Mouse (Mus musculus): ENCODE data around the gene Stbd1.

Stbd1 gene

GRCm38 (mm10) chr5:92602691-92603690 lies at the start of gene Stbd1:
TSS of gene Stbd1 (plus strand) at chr5:92603041.
- peak; percentile 36 to 61 for DNase-seq (ENCODE audit: low spot score in 2 of 2)

DNA sequence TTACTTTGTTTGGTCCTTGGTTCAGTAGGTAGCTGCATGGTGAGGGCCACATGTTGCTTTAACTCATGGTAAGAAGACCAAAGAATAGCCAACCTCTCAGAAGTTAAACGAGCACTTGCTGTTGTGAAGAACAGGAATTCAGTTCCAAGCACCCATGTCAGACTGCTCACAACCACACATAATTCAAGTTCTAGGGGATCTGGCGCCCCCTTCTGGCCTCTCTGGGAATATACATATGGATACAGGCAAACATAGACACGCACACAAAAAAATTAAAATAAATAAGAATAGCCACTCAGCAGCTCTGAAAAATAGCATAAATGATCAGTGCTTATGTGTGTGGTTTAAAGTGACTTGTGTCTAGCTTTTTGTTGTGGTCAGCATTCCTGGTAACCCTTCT lies 48.9 kb upstream of the Stbd1 start:
- no peak for DNase-seq (ENCODE audit: low spot score in 2 of 2)

DNA sequence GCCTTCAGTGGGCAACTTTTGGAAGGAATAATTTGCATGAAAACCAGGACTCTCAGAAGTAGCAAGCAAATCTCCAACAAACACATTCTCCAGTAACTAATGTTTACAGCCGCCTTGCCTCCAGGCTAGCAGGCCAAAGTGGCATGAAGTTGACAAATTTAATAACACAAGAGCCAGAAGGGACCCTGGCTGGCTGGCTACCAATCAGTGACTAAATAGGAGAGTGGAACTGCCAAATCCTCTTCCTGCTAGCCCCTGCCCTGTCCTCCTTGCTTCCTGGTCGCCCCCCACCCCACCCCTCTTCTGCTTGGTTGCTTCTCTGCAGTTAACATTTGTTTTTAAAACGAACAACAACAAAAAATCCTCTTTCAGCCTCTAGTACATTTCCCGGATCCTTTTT lies 48.4 kb upstream of the Stbd1 start:
- DNase-seq (ENCODE audit: low spot score in 2 of 2): no peak

GRCm38 (mm10) chr5:92554891-92555511 lies 47.8 kb upstream of the Stbd1 start, which contains the start of gene Fam47e:
TSS of gene Fam47e (plus strand) at chr5:92555069.
- peak; percentile 48 to 53 for DNase-seq (ENCODE audit: low spot score in 2 of 2)

GRCm38 (mm10) chr5:92555905-92556304 lies 46.9 kb upstream of the Stbd1 start:
- no peak for DNase-seq (ENCODE audit: low spot score in 2 of 2)

- DNase-seq (ENCODE audit: low spot score in 2 of 2): no peak
Observed at GRCm38 (mm10) chr5:92557508-92557907, 45.3 kb upstream of the Stbd1 start.

GRCm38 (mm10) chr5:92560201-92560600 lies 42.6 kb upstream of the Stbd1 start:
- no peak for DNase-seq (ENCODE audit: low spot score in 2 of 2)

DNA sequence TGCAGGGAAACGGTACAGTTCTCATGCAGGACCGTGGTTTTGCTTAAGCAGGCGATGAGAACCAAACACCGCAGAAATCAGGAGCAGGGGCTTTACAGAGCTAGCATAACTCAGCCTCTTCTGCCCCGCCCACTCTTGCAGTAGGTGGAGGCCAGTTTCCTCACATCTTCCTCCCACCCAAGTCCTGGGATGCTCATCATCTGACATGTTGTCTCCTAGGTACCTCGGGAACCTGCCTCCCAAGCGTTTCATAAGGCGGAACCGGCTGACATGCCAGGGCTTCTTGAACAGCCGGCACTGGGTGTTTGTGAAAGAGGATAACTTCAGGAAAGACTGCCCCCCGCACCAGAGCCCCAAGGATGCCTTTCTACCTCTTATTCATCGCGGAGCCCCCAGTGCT lies 40.8 kb upstream of the Stbd1 start:
- no peak for DNase-seq (ENCODE audit: low spot score in 2 of 2)

DNA sequence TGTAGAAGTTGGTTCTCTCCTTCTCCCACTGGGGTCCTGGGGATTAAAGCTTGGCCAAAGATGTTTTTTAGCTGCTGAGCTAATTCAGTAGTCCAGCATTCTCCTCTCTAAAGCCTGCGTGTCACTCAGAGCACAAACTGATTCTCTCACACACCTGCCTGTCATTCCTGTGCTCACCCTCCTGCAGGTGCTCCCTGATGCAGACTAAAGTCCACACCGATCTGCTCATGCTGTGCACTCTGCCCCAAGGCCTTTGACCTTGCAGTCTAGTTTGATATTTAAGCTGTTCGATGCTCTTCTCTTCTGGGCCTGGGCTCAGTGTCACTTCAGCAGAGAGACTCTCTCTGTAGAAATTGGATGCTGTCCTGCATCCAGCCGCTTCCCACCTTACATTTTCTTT lies 31.6 kb upstream of the Stbd1 start:
- no peak for DNase-seq (ENCODE audit: low spot score in 2 of 2)

DNA sequence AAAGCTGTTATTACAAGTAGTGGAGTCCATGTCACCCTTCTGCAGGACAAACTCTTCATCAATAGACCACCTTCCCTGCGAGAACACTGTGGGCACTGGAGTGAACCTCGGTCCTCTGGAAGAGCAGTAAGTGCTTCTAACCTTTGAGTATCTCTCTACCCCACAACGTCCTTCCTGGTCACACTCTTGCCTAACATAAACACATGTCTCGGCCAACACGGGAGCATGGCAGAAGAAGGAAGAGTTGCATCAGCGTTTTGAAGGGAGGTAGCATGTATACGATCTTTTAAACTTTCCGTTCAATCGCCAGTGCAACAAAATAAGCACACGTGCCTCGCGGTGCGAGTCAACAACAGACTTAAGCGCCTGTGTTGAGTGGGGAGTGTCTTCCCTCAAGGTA lies 23.3 kb upstream of the Stbd1 start:
- no peak for DNase-seq (ENCODE audit: low spot score in 2 of 2)

DNA sequence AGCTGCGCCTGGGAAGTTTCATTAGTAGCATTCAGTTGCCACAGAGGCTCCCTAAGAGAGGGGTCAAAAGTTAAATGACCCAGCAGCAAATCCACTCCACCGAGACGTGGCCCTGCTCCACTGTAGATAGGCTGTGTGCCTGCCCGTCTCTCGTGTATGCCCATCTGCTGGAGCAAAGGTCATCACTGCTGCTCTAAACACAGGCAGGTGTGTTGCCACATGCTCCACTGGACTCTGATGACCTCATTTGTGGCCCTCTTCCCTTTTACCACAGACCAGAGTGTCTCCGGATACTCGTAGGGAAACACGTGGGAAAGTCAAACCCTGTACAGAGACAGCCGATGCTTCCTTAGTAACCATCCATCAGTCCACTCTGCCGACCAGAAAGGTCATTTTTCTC lies 16.9 kb upstream of the Stbd1 start:
- DNase-seq (ENCODE audit: low spot score in 2 of 2): no peak

- DNase-seq (ENCODE audit: low spot score in 2 of 2): no peak
Observed at GRCm38 (mm10) chr5:92595026-92595425, 7.8 kb upstream of the Stbd1 start.

- no peak for DNase-seq (ENCODE audit: low spot score in 2 of 2)
Observed at GRCm38 (mm10) chr5:92596865-92597264, 6.0 kb upstream of the Stbd1 start.

DNA sequence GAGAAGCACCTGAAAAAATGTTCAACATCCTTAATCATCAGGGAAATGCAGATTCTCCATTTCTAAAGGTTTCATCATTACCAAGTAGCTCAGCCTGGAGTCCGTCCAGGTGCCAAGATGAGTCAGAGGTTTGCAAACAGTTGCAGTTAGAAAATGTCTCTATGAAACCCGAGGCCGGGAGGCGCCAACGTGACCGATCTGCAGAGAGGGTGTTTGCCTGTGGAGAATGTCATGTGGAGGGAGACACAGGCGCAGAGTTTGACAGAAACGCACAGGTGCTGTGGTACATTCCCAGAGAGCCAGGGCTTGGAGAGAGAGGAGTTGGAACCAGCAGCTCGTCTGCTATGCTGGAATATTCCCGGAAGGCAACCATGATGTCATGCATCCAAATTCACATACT lies 3.8 kb upstream of the Stbd1 start:
- DNase-seq (ENCODE audit: low spot score in 2 of 2): peak; percentile 53 to 73

GRCm38 (mm10) chr5:92604452-92605247 lies 1.8 kb downstream of the Stbd1 start:
- peak in 1 of 2 experiments; percentile 11 for DNase-seq (ENCODE audit: low spot score in 2 of 2)

DNA sequence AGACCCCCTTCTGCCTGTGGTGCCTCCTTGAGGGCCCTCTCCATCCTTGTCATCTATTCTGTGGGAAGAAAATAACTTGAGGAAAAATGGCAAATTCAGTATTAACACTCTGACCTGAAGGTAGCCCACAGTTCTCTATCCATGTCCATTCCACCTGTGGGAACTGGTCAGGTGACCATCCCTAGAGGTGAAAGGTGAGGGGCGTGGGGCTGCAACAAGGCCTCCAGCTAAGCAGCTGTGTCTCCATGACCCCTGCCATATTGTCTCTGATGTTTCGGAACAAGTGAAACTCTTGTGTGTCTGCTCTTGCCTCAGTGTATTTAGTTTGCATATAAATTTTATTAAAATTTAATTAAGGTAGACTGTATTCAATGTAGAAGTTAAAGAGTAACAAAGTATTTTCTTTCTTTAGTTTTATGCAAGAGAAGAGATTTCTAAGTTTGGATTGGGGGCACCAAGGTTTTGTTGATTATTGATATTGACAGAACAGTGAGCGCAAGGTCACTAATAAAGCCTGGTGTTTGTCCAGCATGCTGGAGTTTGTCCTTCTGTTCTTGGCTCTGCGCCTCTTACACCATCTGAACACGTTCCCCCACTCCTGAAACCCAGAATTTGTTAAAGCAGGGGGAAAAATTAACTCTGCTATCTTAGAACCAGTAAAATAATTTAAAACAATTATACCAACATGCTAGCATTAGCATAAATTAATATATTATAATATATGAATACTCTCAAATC lies 4.8 kb downstream of the Stbd1 start:
- DNase-seq (ENCODE audit: low spot score in 2 of 2): no peak

GRCm38 (mm10) chr5:92612756-92613155 lies 9.9 kb downstream of the Stbd1 start:
- no peak for DNase-seq (ENCODE audit: low spot score in 2 of 2)

DNA sequence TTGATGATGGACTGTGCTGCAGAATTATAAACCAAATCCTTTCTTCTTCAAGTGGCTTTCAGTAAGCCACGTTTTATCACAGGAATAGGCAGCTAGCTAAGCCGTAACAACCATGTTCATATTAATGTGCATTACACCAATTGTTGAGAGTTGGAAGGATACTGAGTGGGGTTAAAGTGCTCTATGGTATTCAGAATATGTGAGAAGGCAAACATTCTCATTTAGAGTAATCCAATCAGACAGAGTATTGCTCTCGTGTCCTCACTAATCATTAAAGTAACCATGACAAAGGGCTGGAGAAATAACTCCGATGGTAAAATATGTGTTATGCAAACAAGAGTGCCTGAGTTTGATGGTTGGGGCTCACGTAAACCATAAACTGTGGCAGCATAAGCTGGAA lies 19.0 kb downstream of the Stbd1 start:
- DNase-seq (ENCODE audit: low spot score in 2 of 2): no peak

- no peak for DNase-seq (ENCODE audit: low spot score in 2 of 2)
Observed at GRCm38 (mm10) chr5:92627896-92628295, 25.1 kb downstream of the Stbd1 start.

- DNase-seq (ENCODE audit: low spot score in 2 of 2): no peak
Observed at GRCm38 (mm10) chr5:92633526-92633925, 30.7 kb downstream of the Stbd1 start.

- DNase-seq (ENCODE audit: low spot score in 2 of 2): no peak
Observed at GRCm38 (mm10) chr5:92634916-92635315, 32.1 kb downstream of the Stbd1 start.
